Mouse (Mus musculus) lung, embryonic 16.5 days (tissue): ENCODE data around the gene Tmod3. TPM values are rescaled to one million over a fixed set of nuclear protein-coding genes. Genes with fewer than 3 reads are reported as not detected.
"Not testable (repeated sequence)": the region's sequence is repeated elsewhere in the genome, so short reads cannot be mapped to it uniquely, and the experiment has no call there.

Experiments used
- ATAC-seq: fragments of 200-750 bp; cut with Nextera tagmentation; 2 replicates; pipeline ENCODE4 v1.8.0; 2017; ENCODE audit warnings: low read depth, mild to moderate bottlenecking, moderate library complexity
- H3K27ac ChIP-seq: fragments of 300-500 bp; sonication (generic); 2 replicates; pipeline ENCODE4 v1.5.1; 2014; ENCODE audit warnings: mild to moderate bottlenecking, control low read depth, low read length
- H3K27me3 ChIP-seq: fragments of 300-500 bp; sonication (generic); 2 replicates; pipeline ENCODE4 v1.6.1; 2014; ENCODE audit warnings: low read depth, low read length, mixed read lengths; ENCODE audit not compliant: control insufficient read depth, insufficient read depth
- H3K36me3 ChIP-seq: fragments of 300-500 bp; sonication (generic); 2 replicates; pipeline ENCODE4 v1.6.1; 2014; ENCODE audit warnings: low read length; ENCODE audit not compliant: control insufficient read depth, insufficient read depth
- H3K4me1 ChIP-seq: fragments of 300-500 bp; sonication (generic); replicated peaks from 2 replicates; pipeline ENCODE4 v1.6.1; 2014; ENCODE audit warnings: low read length, mixed read lengths; ENCODE audit not compliant: control insufficient read depth, insufficient read depth
- H3K4me2 ChIP-seq: fragments of 300-500 bp; sonication (generic); 2 replicates; pipeline ENCODE4 v1.6.1; 2014; ENCODE audit warnings: low read depth, low read length, control low read depth
- H3K4me3 ChIP-seq: fragments of 300-500 bp; sonication (generic); 2 replicates; pipeline ENCODE4 v1.5.1; 2014; ENCODE audit warnings: mild to moderate bottlenecking, low read length, control low read depth
- H3K9ac ChIP-seq: fragments of 300-500 bp; sonication (generic); 2 replicates; pipeline ENCODE4 v1.6.1; 2014; ENCODE audit warnings: low read length, control low read depth
- H3K9me3 ChIP-seq: fragments of 300-500 bp; sonication (generic); 2 replicates; pipeline ENCODE4 v1.6.1; 2016; ENCODE audit warnings: low read length; ENCODE audit not compliant: control insufficient read depth
- whole genome bisulfite sequencing: fragments of 180-500 bp; shearing (Covaris S2); extraction: QIAGEN DNeasy Blood & Tissue Kit; methylation state at CpG from one replicate; pipeline ENCODE4 v1.1.7; 2014; 5-methylcytosine and 5-hydroxymethylcytosine counted together
- polyA plus RNA-seq: library from polyadenylated mRNA; unstranded; fragments of >200 nt; fragmentation: Nextera tagmentation; extraction: Ambion mirVana; gene quantifications from 2 replicates; pipeline ENCODE4 v1.2.1, GENCODE M21; 2015

Tmod3 gene
- polyA plus RNA-seq, 1 experiment from 2014 or later = 177 TPM

DNA sequence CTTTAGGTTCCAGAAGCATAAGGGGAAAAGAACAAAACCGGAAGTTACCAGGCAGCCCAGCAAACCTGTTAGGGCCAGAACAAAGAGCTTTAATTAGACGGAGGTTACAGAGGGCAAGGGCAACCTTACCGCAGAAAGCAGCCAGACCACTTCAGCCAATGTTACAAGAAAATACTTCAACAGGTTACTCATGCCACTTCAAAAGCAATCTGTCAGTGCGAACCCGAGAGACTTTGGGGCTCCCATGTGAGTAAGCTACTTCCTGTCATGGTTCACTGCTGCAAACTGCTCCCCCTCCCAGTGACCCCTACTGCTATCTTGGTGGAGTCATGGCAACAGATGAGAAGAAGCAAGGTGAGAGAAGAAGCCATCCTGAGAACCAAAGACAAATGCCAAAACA lies 18.0 kb downstream of the Tmod3 start:
- Histone ChIP-seq H3K4me1 (peaks cover 23% of the 10 kb centered on the region), H3K4me3 (no peak overlapping the region), H3K27ac (peak overlapping the region; percentile 65), H3K27me3 (no peaks in the 10 kb centered on the region), H3K9me3 (no peaks in the 10 kb centered on the region), H3K4me2 (no peak overlapping the region; the same call in 1 of the 2 replicates), H3K9ac (no peak overlapping the region), H3K36me3 (no peaks in the 10 kb centered on the region)
- ATAC-seq = peak; percentile 77
- 6% methylated on average over 5 of the region's 5 CpGs for WGBS

DNA sequence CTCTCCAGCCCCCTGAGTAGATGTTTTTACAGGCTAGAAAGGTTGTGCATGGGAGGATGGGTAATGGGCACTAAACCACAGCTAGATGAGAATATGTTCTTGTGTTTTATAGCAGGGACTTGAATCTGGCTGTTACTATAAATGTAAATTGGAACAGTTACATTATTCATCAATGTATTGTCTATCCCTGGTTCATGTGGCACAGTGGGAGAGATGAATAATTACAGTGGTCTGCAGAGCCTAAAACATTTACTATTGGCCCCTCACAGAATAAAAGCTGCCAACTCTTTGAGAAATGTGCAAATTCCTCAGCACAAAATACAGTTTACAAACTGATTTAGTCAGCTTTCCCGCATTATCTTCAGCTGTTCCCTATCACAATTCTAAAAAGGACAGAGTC lies 23.0 kb downstream of the Tmod3 start:
- Histone ChIP-seq H3K27ac (no peak overlapping the region), H3K4me3 (no peak overlapping the region), H3K9me3 (no peaks in the 10 kb centered on the region), H3K27me3 (no peaks in the 10 kb centered on the region), H3K9ac (no peak overlapping the region), H3K36me3 (no peaks in the 10 kb centered on the region), H3K4me1 (peaks cover 7% of the 10 kb centered on the region; the same call in 1 of the 2 replicates), H3K4me2 (no peak overlapping the region)
- 72% methylated on average over 1 of the region's 1 CpGs for WGBS
- no peak for ATAC-seq

DNA sequence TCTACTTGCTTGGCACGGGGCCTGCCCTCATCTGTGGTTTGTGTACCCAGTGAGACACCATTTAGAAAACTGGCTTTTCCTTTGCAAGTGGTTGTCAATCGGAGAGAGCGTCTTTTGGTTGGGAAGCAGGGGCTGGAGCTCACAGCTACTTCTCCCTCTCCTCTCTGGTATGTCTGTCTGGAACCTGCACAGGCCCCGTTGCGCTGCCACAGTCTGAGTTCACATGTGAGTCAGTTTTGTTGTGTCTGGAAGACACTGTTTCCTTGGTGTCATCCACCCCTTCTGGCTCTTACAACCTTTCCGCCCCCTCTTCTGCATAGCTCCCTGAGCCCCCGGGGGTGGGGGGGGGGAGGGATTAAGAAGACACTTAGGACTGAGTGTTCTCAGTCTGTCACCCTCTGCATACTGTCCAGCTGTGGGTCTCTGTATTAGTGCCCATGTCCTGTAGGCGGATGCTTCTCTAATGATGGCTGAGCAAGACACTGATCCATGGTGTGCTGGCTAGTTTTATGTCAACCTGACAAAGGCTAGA lies 25.0 kb downstream of the Tmod3 start:
- Histone ChIP-seq H3K27me3 (no peaks in the 10 kb centered on the region), H3K27ac (no peak overlapping the region), H3K9ac (no peak overlapping the region), H3K9me3 (no peaks in the 10 kb centered on the region), H3K4me1 (no peaks in the 10 kb centered on the region), H3K4me2 (no peak overlapping the region), H3K36me3 (peaks cover 2% of the 10 kb centered on the region; the same call in 1 of the 2 replicates), H3K4me3 (no peak overlapping the region)
- no peak for ATAC-seq
- WGBS = 90% methylated on average over 8 of the region's 8 CpGs

DNA sequence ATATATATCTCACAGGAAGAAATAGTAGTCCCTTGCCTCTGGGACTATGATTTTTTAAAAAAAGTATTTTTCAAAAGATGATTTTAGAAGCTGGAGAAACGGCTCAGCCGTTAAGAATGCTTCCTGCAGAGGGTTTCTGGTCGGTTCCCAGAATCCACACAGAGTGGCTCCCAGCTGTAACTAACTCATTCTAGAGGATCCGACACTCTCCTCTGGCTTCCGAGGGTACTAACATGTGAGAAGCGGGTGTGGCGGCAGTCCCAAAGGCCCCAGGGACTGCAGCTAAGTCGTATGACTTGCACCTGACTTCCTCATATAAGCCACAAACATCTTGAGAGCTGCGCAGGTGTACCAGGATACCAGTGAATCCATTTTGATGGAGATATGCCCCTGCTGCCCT lies 26.5 kb downstream of the Tmod3 start:
- not testable (repeated sequence) for H3K4me2 ChIP-seq, H3K27ac ChIP-seq, H3K9ac ChIP-seq, H3K4me1 ChIP-seq, H3K36me3 ChIP-seq, ATAC-seq, H3K27me3 ChIP-seq, H3K9me3 ChIP-seq, H3K4me3 ChIP-seq
- 76% methylated on average over 8 of the region's 9 CpGs for WGBS

DNA sequence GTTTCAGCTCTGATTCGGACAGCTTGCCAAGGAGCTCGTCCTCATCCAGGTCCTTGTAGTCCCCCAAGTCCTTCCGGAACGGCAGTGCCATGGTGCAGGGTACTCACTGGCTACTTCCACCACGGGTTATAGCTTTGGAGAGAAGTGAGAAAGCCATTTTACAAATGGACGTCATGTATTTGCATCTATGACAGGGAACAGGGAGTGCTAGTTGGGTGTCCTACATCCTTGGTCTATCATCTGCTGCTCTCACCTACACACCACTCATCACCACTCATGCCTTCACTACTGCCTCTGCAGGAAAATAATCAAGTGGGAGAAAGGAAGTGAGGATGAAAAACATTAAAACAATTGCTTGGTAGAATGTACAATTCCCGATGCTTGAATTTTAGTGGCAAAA lies 27.0 kb downstream of the Tmod3 start:
- H3K36me3 ChIP-seq = peaks cover 8% of the 10 kb centered on the region
- no peaks in the 10 kb centered on the region for H3K9me3 ChIP-seq
- H3K4me3 ChIP-seq = no peak overlapping the region
- WGBS = 72% methylated on average over 7 of the region's 7 CpGs
- no peaks in the 10 kb centered on the region for H3K27me3 ChIP-seq
- no peak overlapping the region for H3K4me2 ChIP-seq
- 0 out of 2 replicates have a peak, but pooled peaks cover 1% of the 10 kb centered on the region for H3K4me1 ChIP-seq
- no peak for ATAC-seq
- no peak overlapping the region for H3K9ac ChIP-seq
- no peak overlapping the region for H3K27ac ChIP-seq

DNA sequence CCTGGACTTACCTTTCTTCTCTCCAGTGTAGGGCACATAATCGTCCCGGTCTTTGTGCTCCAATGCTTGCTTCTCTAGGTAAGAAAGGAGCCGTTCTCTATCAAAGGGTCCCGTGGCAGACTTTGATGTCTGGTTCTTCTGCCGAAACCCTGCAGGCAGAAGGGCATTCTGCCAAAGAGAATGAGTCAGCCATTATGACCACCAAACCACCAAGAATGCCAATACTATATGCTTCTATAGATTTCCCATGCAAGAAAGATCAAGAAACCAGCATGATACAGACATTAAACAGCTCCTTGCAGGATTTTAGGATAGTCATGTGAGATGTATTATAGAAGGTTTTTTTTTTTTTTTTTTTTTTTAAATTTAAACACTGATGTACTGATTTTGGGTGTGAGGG lies 30.1 kb downstream of the Tmod3 start:
- ATAC-seq = no peak
- Histone ChIP-seq H3K4me3 (no peak overlapping the region), H3K9me3 (no peaks in the 10 kb centered on the region), H3K27ac (no peak overlapping the region), H3K9ac (no peak overlapping the region), H3K27me3 (no peaks in the 10 kb centered on the region), H3K4me1 (0 out of 2 replicates have a peak, but pooled peaks cover 3% of the 10 kb centered on the region), H3K4me2 (no peak overlapping the region), H3K36me3 (peaks cover 8% of the 10 kb centered on the region)
- 73% methylated on average over 5 of the region's 5 CpGs for WGBS

DNA sequence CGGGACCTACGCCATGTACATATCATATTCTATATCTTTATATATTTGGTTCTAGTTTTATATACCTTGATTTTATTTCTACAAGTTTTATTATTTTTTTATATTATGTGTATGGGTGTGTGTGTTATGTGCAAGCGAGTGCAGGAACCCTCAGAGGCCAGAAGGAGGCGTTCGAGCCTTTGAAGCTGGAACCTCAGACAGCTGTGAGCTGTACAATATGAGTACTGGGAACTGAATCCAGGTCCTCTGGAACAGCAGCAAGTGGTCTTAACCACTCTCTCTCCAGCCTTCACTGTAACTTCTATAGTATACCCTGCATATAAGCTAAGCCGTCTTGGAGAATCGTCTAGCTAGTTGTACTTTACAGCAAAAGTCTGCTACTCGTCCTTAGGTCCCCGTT lies 31.4 kb downstream of the Tmod3 start:
- Histone ChIP-seq H3K4me2 (no peak overlapping the region), H3K9me3 (no peaks in the 10 kb centered on the region), H3K4me1 (0 out of 2 replicates have a peak, but pooled peaks cover 3% of the 10 kb centered on the region), H3K9ac (no peak overlapping the region), H3K36me3 (peaks cover 8% of the 10 kb centered on the region), H3K4me3 (no peak overlapping the region), H3K27ac (no peak overlapping the region), H3K27me3 (no peaks in the 10 kb centered on the region)
- WGBS = 95% methylated on average over 9 of the region's 9 CpGs
- no peak for ATAC-seq

DNA sequence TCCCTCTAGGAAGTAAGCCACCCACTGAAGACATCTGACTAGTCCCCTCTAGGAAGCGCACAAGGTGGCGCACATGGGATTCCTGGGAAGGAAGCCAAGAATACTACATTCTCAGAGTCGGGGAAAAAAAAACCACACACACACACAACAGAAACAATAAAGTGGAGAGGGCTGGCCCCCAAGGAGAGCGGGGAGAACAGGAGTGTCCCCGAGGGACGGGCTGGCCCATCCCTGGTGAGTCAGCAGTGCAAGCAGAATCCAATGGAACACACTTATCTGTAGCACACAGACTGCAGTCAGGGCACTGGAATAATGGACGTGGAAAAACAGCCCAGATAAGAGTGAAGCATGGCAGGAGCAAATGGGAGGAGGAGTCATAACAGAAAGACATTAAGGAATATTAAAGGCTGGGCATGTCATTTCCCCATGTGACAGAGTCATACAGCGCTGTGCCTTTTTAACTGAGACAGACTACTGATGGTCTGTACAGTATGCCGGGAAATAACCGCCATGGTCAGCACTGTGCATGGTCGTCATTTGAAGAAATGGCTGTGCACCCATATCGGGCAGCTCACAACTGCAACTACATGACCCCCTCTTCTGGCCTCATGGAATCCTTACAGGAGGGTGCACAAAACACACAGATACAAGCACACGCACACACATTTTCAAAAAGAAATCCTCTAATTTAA lies 31.9 kb downstream of the Tmod3 start:
- Histone ChIP-seq H3K4me1 (0 out of 2 replicates have a peak, but pooled peaks cover 3% of the 10 kb centered on the region), H3K4me2 (no peak overlapping the region), H3K9ac (no peak overlapping the region), H3K27ac (no peak overlapping the region), H3K4me3 (no peak overlapping the region), H3K27me3 (no peaks in the 10 kb centered on the region), H3K9me3 (no peaks in the 10 kb centered on the region), H3K36me3 (peaks cover 8% of the 10 kb centered on the region)
- peak; percentile 72; the same call in 1 of the 2 replicates for ATAC-seq
- 67% methylated on average over 13 of the region's 13 CpGs for WGBS

DNA sequence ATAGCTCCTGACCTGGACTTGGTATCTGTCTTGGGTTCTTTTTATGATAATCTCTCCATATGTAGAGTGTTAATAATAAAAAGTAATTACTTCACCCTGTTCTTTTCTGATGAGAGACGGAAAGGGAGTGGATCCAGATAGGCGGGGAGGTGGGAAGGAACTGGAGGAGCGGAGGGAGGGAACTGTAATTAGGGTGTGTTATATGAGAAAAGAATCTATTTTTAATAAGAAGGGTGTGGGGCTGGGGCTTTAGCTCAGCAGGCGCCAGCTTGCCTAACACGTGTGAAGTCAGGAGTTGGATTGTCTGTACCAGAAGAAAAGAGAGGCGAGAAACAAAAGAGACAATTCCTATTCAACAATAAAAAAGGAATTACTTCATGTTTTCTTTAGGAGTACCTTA lies 35.8 kb downstream of the Tmod3 start:
- ATAC-seq = no peak
- Histone ChIP-seq H3K36me3 (peaks cover 10% of the 10 kb centered on the region), H3K27ac (no peak overlapping the region)

More for the DNA sequence above, 35.8 kb downstream of the Tmod3 start:
- H3K9me3 ChIP-seq = no peaks in the 10 kb centered on the region
- no peak overlapping the region for H3K4me3 ChIP-seq
- H3K4me1 ChIP-seq = 0 out of 2 replicates have a peak, but pooled peaks cover 3% of the 10 kb centered on the region
- H3K4me2 ChIP-seq = no peak overlapping the region
- no peaks in the 10 kb centered on the region for H3K27me3 ChIP-seq
- no peak overlapping the region for H3K9ac ChIP-seq
- 70% methylated on average over 6 of the region's 6 CpGs for WGBS
